Mouse (Mus musculus) Patski (cell line): ENCODE measurements at regions not wholly inside any gene's neighbourhood (a gene's known extent, or its start where the extent isn't known, plus 50 kb on each side); places are given as distances from the start of the nearest gene placed in this dataset.

Source experiments
- ATAC-seq: fragments of 100-300 bp; one replicate; pipeline ENCODE4 v1.8.0; 2021
- CTCF ChIA-PET: fragments of 350-600 bp; sonication (Branson Sonifier 250); formaldehyde crosslinking; loops from one replicate; lab custom pipeline; 2022; ENCODE audit warnings: inconsistent platforms; lab: Charles Lee
- POLR2A ChIA-PET: fragments of 350-600 bp; sonication (Branson Sonifier 250); formaldehyde crosslinking; loops from one replicate; lab custom pipeline; 2022; ENCODE audit warnings: antibody characterized with exemption, inconsistent platforms; lab: Charles Lee
- DNase-seq: peaks from one replicate; pipeline ENCODE4 v3.0.0-alpha.2; 2011; ENCODE audit warnings: low read depth, low spot score
- H3K27me3 ChIP-seq: fragments of 371-371 bp; one replicate; pipeline ENCODE4 v1.5.1; 2021
- CTCF ChIP-seq: fragments of 100-300 bp; IDR thresholded peaks from one replicate; pipeline ENCODE4 v1.5.1; 2021
- in situ Hi-C: fragments of 300-500 bp; cut with MboI; formaldehyde crosslinking; loops from 3 replicates; pipeline ENCODE4 v1.11.1; 2018; ENCODE audit warnings: low pct_unique_long_range_greater_than_20kb, mixed read lengths

GRCm38 (mm10) chr1:177615609-177616008 is 114.0 kb upstream of the 1700016C15Rik start:
- no peak for TF ChIP-seq CTCF
- DNase-seq (no peak), ATAC-seq (no peak)
- in situ Hi-C loops: no loop called here
- ChIA-PET POLR2A (no interaction called here), CTCF (interaction anchor here (0.9 kb wide), 1 partner anchor 9 kb away, joined by 3 read pairs; no protein-coding TSS in a partner anchor)
- H3K27me3 ChIP-seq: no peaks in the 10 kb centered on the region

DNA sequence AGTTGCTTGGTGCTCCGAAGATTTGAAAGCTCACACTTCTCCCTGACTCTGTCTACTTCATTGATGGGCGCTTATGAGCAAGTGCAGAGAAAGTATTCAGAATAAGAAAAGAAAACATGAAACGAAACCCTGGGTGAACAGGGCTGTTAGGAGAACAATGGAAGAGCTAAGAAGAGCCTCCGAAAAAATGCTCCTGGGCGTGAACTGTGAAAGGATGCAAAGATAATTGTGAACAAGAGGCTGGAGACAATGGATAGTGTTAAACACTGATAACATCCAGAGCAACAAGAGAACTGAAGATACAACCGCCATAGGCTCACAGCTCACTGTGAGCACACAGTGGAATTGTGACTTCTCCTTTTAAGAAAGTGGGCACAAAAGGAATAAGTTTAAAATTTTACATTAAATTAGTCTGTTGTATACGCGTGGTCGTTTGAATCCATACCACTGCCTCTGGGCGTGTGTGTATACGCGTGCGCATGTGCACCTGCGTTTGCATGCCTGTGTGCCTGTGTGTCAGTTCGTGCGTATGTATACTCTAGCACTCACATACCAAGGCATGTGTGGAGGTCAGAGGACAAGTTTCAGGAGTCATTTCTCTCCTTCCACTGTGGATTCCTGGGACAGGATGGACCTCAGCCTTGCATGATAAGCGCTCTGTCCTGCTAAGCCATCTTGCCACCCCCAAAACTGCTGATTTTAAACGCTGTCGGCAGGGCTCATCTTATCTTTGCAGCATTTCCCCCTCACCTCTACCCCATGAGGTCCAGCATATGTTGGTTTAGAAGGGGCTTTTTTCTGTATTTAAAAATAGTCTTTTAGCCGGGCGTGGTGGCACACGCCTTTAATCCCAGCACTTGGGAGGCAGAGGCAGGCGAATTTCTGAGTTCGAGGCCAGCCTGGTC is 113.0 kb upstream of the 1700016C15Rik start:
- CTCF ChIA-PET: interaction anchor here (0.9 kb wide), 1 partner anchor 10 kb away, joined by 3 read pairs; no protein-coding TSS in a partner anchor
- in situ Hi-C loops: no loop called here
- no peak for DNase-seq

DNA sequence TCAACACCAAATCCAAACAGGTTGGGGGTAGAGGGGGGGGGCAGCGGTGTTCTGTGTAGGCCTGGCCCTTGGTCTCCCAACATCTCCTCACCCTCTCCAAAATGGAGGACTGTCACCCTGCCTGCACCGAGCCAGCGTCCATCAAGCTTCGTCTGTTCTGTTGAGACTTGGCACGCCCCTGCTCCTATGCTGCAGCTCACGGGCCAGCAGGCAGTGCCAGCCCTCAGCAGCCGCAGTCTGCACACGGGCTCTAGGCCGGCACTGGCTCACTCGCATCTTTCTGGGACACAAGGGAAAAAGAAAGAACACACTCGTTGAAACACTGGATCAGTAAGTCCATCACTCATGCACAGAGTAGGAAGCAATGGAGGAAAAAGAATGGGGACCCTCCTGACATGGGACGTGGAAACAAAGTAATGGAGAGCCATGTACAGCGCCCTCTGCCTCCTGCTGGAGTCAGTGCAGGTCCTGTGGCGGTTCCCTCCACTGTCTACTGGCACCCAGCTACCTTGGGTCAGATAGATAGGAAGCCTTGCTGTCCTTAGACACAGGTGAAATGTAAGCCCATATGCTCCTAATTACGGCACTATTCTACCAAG is 109.0 kb upstream of the 1700016C15Rik start:
- DNase-seq (no peak), ATAC-seq (no peak)
- no peaks in the 10 kb centered on the region for H3K27me3 ChIP-seq
- no peak for TF ChIP-seq CTCF
- POLR2A ChIA-PET: no interaction called here
- CTCF ChIA-PET: interaction anchor here (0.7 kb wide), 1 partner anchor 14 kb away, joined by 3 read pairs; no protein-coding TSS in a partner anchor
- in situ Hi-C loops: no loop called here

More for the DNA sequence above, 113.0 kb upstream of the 1700016C15Rik start:
- POLR2A ChIA-PET: no interaction called here
- TF ChIP-seq CTCF: no peak
- no peak for ATAC-seq
- no peaks in the 10 kb centered on the region for H3K27me3 ChIP-seq

- ATAC-seq: no peak
- POLR2A ChIA-PET: interaction anchor here (1.7 kb wide), 1 partner anchor 179 kb away, joined by 3 read pairs; no protein-coding TSS in a partner anchor
- no peaks in the 10 kb centered on the region for H3K27me3 ChIP-seq
- in situ Hi-C loops: no loop called here
- TF ChIP-seq CTCF: no peak
- CTCF ChIA-PET: interaction anchor here (1.0 to 1.2 kb wide), 2 partner anchors 11 to 31 kb away, joined by 3 read pairs; no protein-coding TSS in a partner anchor
- DNase-seq: no peak
Measured at GRCm38 (mm10) chr1:177621854-177622590, 107.6 kb upstream of the 1700016C15Rik start.

GRCm38 (mm10) chr1:177623304-177623726 is 106.3 kb upstream of the 1700016C15Rik start:
- ATAC-seq: peak; percentile 99
- in situ Hi-C loops: no loop called here
- H3K27me3 ChIP-seq: no peaks in the 10 kb centered on the region
- CTCF ChIA-PET: interaction anchor here (1.0 kb wide), 1 partner anchor 10 kb away, joined by 3 read pairs; no protein-coding TSS in a partner anchor
- DNase-seq: peak; percentile 62
- TF ChIP-seq CTCF: no peak
- POLR2A ChIA-PET: interaction anchor here (0.6 to 1.7 kb wide), 2 partner anchors 87 to 180 kb away, joined by 3 to 6 read pairs; no protein-coding TSS in a partner anchor

DNA sequence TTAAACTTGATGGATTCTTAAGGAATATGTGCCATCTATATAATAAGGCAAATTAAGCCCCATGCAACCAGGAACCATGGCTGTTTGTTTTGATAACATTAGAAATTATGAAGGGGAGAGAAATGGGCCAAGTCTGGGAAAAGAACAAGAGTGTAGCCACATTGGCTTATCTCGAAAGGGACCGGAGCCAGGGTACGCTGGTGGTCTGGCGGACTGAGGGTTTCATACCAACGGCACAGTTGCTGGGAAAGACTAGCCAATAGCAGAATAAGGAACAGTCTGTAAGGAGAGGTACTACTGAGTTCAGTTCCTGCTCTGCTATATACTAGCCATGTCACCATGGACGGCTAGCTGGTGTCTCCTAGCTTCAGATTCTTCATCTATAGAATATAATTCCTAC is 105.9 kb upstream of the 1700016C15Rik start:
- no peak for DNase-seq
- ATAC-seq: peak; percentile 0
- TF ChIP-seq CTCF: no peak
- POLR2A ChIA-PET: interaction anchor here (1.7 kb wide), 1 partner anchor 181 kb away, joined by 3 read pairs; no protein-coding TSS in a partner anchor
- CTCF ChIA-PET: no interaction called here
- in situ Hi-C loops: no loop called here
- no peaks in the 10 kb centered on the region for H3K27me3 ChIP-seq

DNA sequence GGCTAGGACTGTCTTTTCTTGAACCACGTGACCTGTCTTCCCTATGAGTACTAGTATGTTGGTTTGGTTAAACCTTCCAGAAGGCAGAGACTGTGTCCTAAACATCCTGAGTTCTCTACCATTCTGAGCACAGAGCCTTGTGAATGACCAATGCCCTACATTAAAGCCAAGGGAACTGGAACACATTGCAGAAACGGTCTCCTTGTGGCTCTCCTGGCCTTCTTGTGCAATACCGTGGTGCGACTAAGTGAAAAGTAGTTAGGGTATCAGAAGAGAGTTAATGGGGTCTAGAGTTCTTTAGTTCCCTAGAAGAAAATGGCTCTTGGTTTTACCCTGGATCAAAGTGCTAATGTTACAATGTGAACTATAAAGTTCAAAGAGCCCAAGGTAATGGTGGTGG is 101.8 kb upstream of the 1700016C15Rik start:
- no peak for TF ChIP-seq CTCF
- CTCF ChIA-PET: interaction anchor here (1.5 kb wide), 1 partner anchor 39 kb away, joined by 3 read pairs; no protein-coding TSS in a partner anchor
- no peaks in the 10 kb centered on the region for H3K27me3 ChIP-seq
- in situ Hi-C loops: no loop called here
- DNase-seq (no peak), ATAC-seq (no peak)
- POLR2A ChIA-PET: no interaction called here

DNA sequence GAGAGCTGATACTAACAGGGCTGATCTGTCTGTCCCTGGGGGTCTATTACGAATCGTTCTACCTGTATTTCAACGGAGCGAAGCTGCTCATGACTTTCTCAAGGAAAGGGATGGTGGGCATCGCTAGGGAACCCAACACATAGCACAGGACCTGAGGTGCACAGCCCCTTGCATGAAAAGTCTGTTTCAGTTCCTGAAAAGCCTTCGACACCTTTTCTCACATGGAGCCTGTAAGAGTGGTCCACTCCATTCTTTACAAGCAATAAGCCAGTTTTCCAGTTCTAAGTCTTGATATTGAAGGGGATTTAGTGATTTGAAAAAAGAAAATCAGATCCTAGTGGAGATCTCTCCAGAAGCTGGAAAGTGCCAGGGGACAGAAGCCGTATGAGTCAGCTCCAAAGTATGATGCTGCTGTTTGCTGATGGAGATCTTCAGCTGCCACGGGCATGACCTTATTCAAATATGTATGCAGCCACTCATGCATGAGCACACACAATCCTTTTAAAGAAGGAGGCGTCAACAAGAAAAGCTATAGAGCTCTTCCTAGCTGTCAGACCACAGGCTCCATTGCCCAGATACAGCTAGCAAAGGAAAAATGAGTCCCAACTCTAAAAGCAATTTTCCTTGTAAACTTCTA is 95.5 kb upstream of the 1700016C15Rik start:
- TF ChIP-seq CTCF: no peak
- DNase-seq (peak; percentile 46), ATAC-seq (peak; percentile 89)
- ChIA-PET POLR2A (interaction anchor here (1.5 kb wide), 1 partner anchor 10 kb away, joined by 3 read pairs; no protein-coding TSS in a partner anchor), CTCF (interaction anchor here (0.7 to 2.0 kb wide), 7 partner anchors 10 to 45 kb away, joined by 3 to 8 read pairs (median 3); no protein-coding TSS in a partner anchor)
- in situ Hi-C loops: no loop called here
- H3K27me3 ChIP-seq: no peaks in the 10 kb centered on the region

DNA sequence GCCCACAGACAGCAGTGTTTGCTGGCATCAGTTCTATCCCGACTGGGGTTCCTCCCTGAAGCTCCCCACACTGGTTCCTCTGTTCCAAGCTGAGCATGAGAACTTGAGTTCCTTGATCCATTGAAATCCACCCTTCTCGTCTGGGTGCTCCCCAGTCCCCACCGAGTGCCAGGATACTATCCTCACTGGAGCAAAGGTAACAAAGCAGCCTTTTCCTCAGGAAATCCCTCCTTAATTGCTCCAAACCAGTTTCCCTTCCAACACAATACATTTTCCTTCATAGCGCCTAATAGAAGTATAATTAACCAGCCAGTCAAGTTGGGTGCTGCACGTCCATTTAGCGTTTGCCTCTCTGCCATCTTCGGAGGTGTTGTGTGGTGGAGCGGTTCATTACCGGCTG is 92.6 kb upstream of the 1700016C15Rik start:
- DNase-seq (no peak), ATAC-seq (no peak)
- POLR2A ChIA-PET: interaction anchor here (1.2 kb wide), 1 partner anchor 10 kb away, joined by 4 read pairs; no protein-coding TSS in a partner anchor
- no peaks in the 10 kb centered on the region for H3K27me3 ChIP-seq
- CTCF ChIA-PET: no interaction called here
- in situ Hi-C loops: no loop called here
- TF ChIP-seq CTCF: no peak
